Comparison of ENCODE assay signal across 30 mouse cellular contexts in genomic region chr13:42197656-42198055, GRCm38 (mm10).
DNase-seq lines count a peak whose midpoint lies in the region; ATAC-seq and TF ChIP-seq lines count a peak whose summit lies in the region.
"Had no signal": no experiment of that assay in that cellular context is flagged by ENCODE, and none has a peak within 500 bp of the region (broad histone marks: within the 10 kb centered on the region; RNA-seq: fewer than 3 reads in every experiment).

No protein-coding gene starts in this region.

- no peaks in the 10 kb centered on the region for H3K27me3 ChIP-seq in intestine, postnatal 0 days (replicated peaks; ENCODE audit: control insufficient read depth, insufficient read depth, low read length)
- no peaks in the 10 kb centered on the region for H3K27me3 ChIP-seq in intestine, embryonic 15.5 days (replicated peaks)
- no peaks in the 10 kb centered on the region for H3K27me3 ChIP-seq in midbrain, postnatal 0 days (ENCODE audit: insufficient read depth, low read length)
- H3K27me3 ChIP-seq in midbrain, embryonic 13.5 days, result no peaks in the 10 kb centered on the region
- H3K27me3 ChIP-seq: heart, embryonic 13.5 days; hindbrain, embryonic 15.5 days; limb, embryonic 15.5 days; liver, embryonic 13.5 days; neural tube, embryonic 13.5 days; stomach, embryonic 15.5 days had no signal

- H3K9me3 ChIP-seq in intestine, postnatal 0 days (ENCODE audit: control insufficient read depth), result no peaks in the 10 kb centered on the region
- no peaks in the 10 kb centered on the region for H3K9me3 ChIP-seq in intestine, embryonic 15.5 days
- H3K9me3 ChIP-seq in midbrain, postnatal 0 days (ENCODE audit: low read length), result peaks cover 8% of the 10 kb centered on the region; the same call in 1 of the 2 replicates
- H3K9me3 ChIP-seq in midbrain, embryonic 13.5 days, result peaks cover 3% of the 10 kb centered on the region
- H3K9me3 ChIP-seq: hindbrain, embryonic 15.5 days; limb, embryonic 10.5 days; liver, embryonic 13.5 days; midbrain, embryonic 10.5 days; neural tube, embryonic 13.5 days; stomach, embryonic 15.5 days had no signal

- WGBS in intestine, postnatal 0 days, result 92% methylated on average over 2 of the region's 2 CpGs
- 93% methylated on average over 2 of the region's 2 CpGs for WGBS in intestine, embryonic 15.5 days
- 94% methylated on average over 2 of the region's 2 CpGs for WGBS in midbrain, postnatal 0 days
- 98% methylated on average over 2 of the region's 2 CpGs for WGBS in midbrain, embryonic 13.5 days

- no peaks in the 10 kb centered on the region for H3K4me1 ChIP-seq in intestine, postnatal 0 days (replicated peaks; ENCODE audit: control insufficient read depth, insufficient read depth, low read length)
- no peaks in the 10 kb centered on the region for H3K4me1 ChIP-seq in intestine, embryonic 15.5 days (replicated peaks)
- no peaks in the 10 kb centered on the region for H3K4me1 ChIP-seq in midbrain, postnatal 0 days (ENCODE audit: insufficient read depth, low read length)
- peaks cover 7% of the 10 kb centered on the region for H3K4me1 ChIP-seq in midbrain, embryonic 13.5 days (replicated peaks)
- H3K4me1 ChIP-seq: limb, embryonic 10.5 days; limb, embryonic 15.5 days; liver, embryonic 13.5 days; stomach, embryonic 15.5 days had no signal

- no peak for DNase-seq in midbrain, postnatal 0 days (ENCODE audit: low spot score)
- peak; percentile 27 for DNase-seq in R1 (ENCODE audit: low read depth, low spot score)
- no peak for DNase-seq in neural tube, embryonic 10.5 days (ENCODE audit: extremely low spot score, low spot score)
- no peak for DNase-seq in lung, postnatal 4 days
- DNase-seq: adrenal gland, adult 2 months; adrenal gland, postnatal 36 days; B cell, adult 2 months; cerebellum, adult 18-20 months; gastrocnemius, postnatal 14 days; heart, postnatal 10 days; kidney, postnatal 25 days; liver, embryonic 13.5 days; lung, adult 18-20 months; lung, postnatal 14 days; thymus, postnatal 25 days had no signal

- no peak overlapping the region for H3K4me2 ChIP-seq in intestine, postnatal 0 days (replicated peaks; ENCODE audit: low read depth)
- H3K4me2 ChIP-seq in intestine, embryonic 15.5 days (replicated peaks), result no peak overlapping the region
- H3K4me2 ChIP-seq in midbrain, postnatal 0 days (ENCODE audit: low read depth, low read length, poor library complexity, severe bottlenecking), result no peak overlapping the region
- no peak overlapping the region for H3K4me2 ChIP-seq in midbrain, embryonic 13.5 days (replicated peaks)
- H3K4me2 ChIP-seq: heart, embryonic 13.5 days; hindbrain, embryonic 15.5 days; limb, embryonic 15.5 days; liver, embryonic 13.5 days; neural tube, embryonic 13.5 days; stomach, embryonic 15.5 days had no signal

- H3K27ac ChIP-seq in intestine, postnatal 0 days (ENCODE audit: low read depth, low read length), result no peak overlapping the region
- H3K27ac ChIP-seq in intestine, embryonic 15.5 days, result no peak overlapping the region
- H3K27ac ChIP-seq in midbrain, postnatal 0 days (ENCODE audit: low read depth, low read length), result no peak overlapping the region
- H3K27ac ChIP-seq in midbrain, embryonic 13.5 days, result no peak overlapping the region
- H3K27ac ChIP-seq: heart, embryonic 13.5 days; hindbrain, embryonic 15.5 days; limb, embryonic 10.5 days; limb, embryonic 15.5 days; liver, embryonic 13.5 days; midbrain, embryonic 10.5 days; neural tube, embryonic 13.5 days; stomach, embryonic 15.5 days had no signal

- no peak overlapping the region for H3K9ac ChIP-seq in intestine, postnatal 0 days (ENCODE audit: low read depth, low read length)
- H3K9ac ChIP-seq in intestine, embryonic 15.5 days, result no peak overlapping the region
- H3K9ac ChIP-seq in midbrain, postnatal 0 days (replicated peaks; ENCODE audit: low read length, poor library complexity, severe bottlenecking), result no peak overlapping the region
- H3K9ac ChIP-seq in midbrain, embryonic 13.5 days (replicated peaks), result no peak overlapping the region
- H3K9ac ChIP-seq: forebrain, postnatal 0 days; heart, embryonic 13.5 days; hindbrain, embryonic 15.5 days; limb, embryonic 15.5 days; liver, embryonic 13.5 days; neural tube, embryonic 13.5 days; stomach, embryonic 15.5 days had no signal

- no peak overlapping the region for H3K4me3 ChIP-seq in intestine, postnatal 0 days (ENCODE audit: low read depth, low read length)
- H3K4me3 ChIP-seq in intestine, embryonic 15.5 days (replicated peaks), result no peak overlapping the region
- H3K4me3 ChIP-seq in midbrain, postnatal 0 days (ENCODE audit: low read depth, low read length), result no peak overlapping the region
- no peak overlapping the region for H3K4me3 ChIP-seq in midbrain, embryonic 13.5 days (replicated peaks)
- H3K4me3 ChIP-seq: erythroblast, embryonic 14.5 days; heart, embryonic 13.5 days; hindbrain, embryonic 15.5 days; limb, embryonic 10.5 days; limb, embryonic 15.5 days; liver, embryonic 13.5 days; midbrain, embryonic 10.5 days; myocyte; neural tube, embryonic 13.5 days; stomach, embryonic 15.5 days had no signal

- peak; percentile 33; the same call in 1 of the 2 replicates for TF ChIP-seq CTCF in intestine, postnatal 0 days (IDR thresholded peaks at IDR 0.05; ENCODE audit: low read depth)
- peak; percentile 33; the same call in 1 of the 2 replicates for TF ChIP-seq CTCF in midbrain, postnatal 0 days (IDR thresholded peaks at IDR 0.05)

- no peak for ATAC-seq in intestine, postnatal 0 days
- ATAC-seq in intestine, embryonic 15.5 days, result no peak
- no peak for ATAC-seq in midbrain, postnatal 0 days (ENCODE audit: low FRiP score)
- ATAC-seq in midbrain, embryonic 13.5 days, result no peak
- ATAC-seq: forebrain, postnatal 0 days; intestine, embryonic 16.5 days; midbrain, embryonic 16.5 days had no signal

- no peaks in the 10 kb centered on the region for H3K36me3 ChIP-seq in intestine, postnatal 0 days (ENCODE audit: control insufficient read depth, insufficient read depth)
- H3K36me3 ChIP-seq in intestine, embryonic 15.5 days, result no peaks in the 10 kb centered on the region
- H3K36me3 ChIP-seq in midbrain, postnatal 0 days (ENCODE audit: insufficient read depth, low read length), result no peaks in the 10 kb centered on the region
- H3K36me3 ChIP-seq in midbrain, embryonic 13.5 days, result no peaks in the 10 kb centered on the region
- H3K36me3 ChIP-seq: heart, embryonic 13.5 days; hindbrain, embryonic 15.5 days; limb, embryonic 10.5 days; limb, embryonic 15.5 days; liver, embryonic 13.5 days; midbrain, embryonic 10.5 days; neural tube, embryonic 13.5 days; stomach, embryonic 15.5 days had no signal
